Mouse (Mus musculus): Measurements from ENCODE around the gene Cebpe. TPM values are rescaled to one million over a fixed set of nuclear protein-coding genes. Genes with fewer than 3 reads are reported as not detected.

The Cebpe gene
- total RNA-seq, 2 experiments from 2014 or later: not detected

GRCm38 (mm10) chr14:54724049-54724448 lies 12.1 kb upstream of the Cebpe start:
- no peak for DNase-seq (ENCODE audit: low spot score in 2 of 2)

GRCm38 (mm10) chr14:54721711-54722110 lies 9.7 kb upstream of the Cebpe start:
- no peak for DNase-seq (ENCODE audit: low spot score in 2 of 2)

- no peak for DNase-seq (ENCODE audit: low spot score in 2 of 2)
Observed at GRCm38 (mm10) chr14:54720654-54721350, 8.8 kb upstream of the Cebpe start.

GRCm38 (mm10) chr14:54720041-54720440 lies 8.1 kb upstream of the Cebpe start:
- no peak for DNase-seq (ENCODE audit: low spot score in 2 of 2)

- no peak for DNase-seq (ENCODE audit: low spot score in 2 of 2)
Observed at GRCm38 (mm10) chr14:54715402-54715801, 3.4 kb upstream of the Cebpe start.

- DNase-seq (ENCODE audit: low spot score in 2 of 2): peak in 1 of 2 experiments; percentile 29
Observed at GRCm38 (mm10) chr14:54714617-54715081, 2.7 kb upstream of the Cebpe start.

GRCm38 (mm10) chr14:54714121-54714520 lies 2.1 kb upstream of the Cebpe start:
- DNase-seq (ENCODE audit: low spot score in 2 of 2): peak; percentile 80 to 84

- DNase-seq (ENCODE audit: low spot score in 2 of 2): no peak
Observed at GRCm38 (mm10) chr14:54712861-54713260, 887 bp upstream of the Cebpe start.

- no peak for DNase-seq (ENCODE audit: low spot score in 2 of 2)
Observed at GRCm38 (mm10) chr14:54709054-54709453, 2.9 kb downstream of the Cebpe start.

- no peak for DNase-seq (ENCODE audit: low spot score in 2 of 2)
Observed at GRCm38 (mm10) chr14:54706589-54707320, 5.2 kb downstream of the Cebpe start.

- DNase-seq (ENCODE audit: low spot score in 2 of 2): no peak
Observed at GRCm38 (mm10) chr14:54705844-54706243, 6.1 kb downstream of the Cebpe start.

GRCm38 (mm10) chr14:54703207-54703606 lies 8.8 kb downstream of the Cebpe start:
- no peak for DNase-seq (ENCODE audit: low spot score in 2 of 2)

- DNase-seq (ENCODE audit: low spot score in 2 of 2): peak; percentile 58 to 72
Observed at GRCm38 (mm10) chr14:54701298-54701697, 10.7 kb downstream of the Cebpe start.

GRCm38 (mm10) chr14:54699586-54699985 lies 12.4 kb downstream of the Cebpe start:
- no peak for DNase-seq (ENCODE audit: low spot score in 2 of 2)

- no peak for DNase-seq (ENCODE audit: low spot score in 2 of 2)
Observed at GRCm38 (mm10) chr14:54698733-54699132, 13.2 kb downstream of the Cebpe start, which contains the start of gene Gm29776. Gene Gm29776, minus strand, starts transcription at chr14:54698833.

GRCm38 (mm10) chr14:54696752-54697151 lies 15.2 kb downstream of the Cebpe start:
- no peak for DNase-seq (ENCODE audit: low spot score in 2 of 2)

GRCm38 (mm10) chr14:54695042-54695441 lies 16.9 kb downstream of the Cebpe start:
- no peak for DNase-seq (ENCODE audit: low spot score in 2 of 2)

GRCm38 (mm10) chr14:54687251-54687650 lies 24.7 kb downstream of the Cebpe start:
- no peak for DNase-seq (ENCODE audit: low spot score in 2 of 2)

- DNase-seq (ENCODE audit: low spot score in 2 of 2): peak; percentile 100
Observed at GRCm38 (mm10) chr14:54686522-54687143, 25.3 kb downstream of the Cebpe start, which contains the start of gene Acin1. Gene Acin1, minus strand, starts transcription at chr14:54686931.

- DNase-seq (ENCODE audit: low spot score in 2 of 2): peak in 1 of 2 experiments; percentile 84
Observed at GRCm38 (mm10) chr14:54686063-54686521, 25.9 kb downstream of the Cebpe start, which contains the start of gene 1700123O20Rik. Gene 1700123O20Rik, plus strand, starts transcription at chr14:54686216.

- no peak for DNase-seq (ENCODE audit: low spot score in 2 of 2)
Observed at GRCm38 (mm10) chr14:54685471-54685870, 26.5 kb downstream of the Cebpe start.

GRCm38 (mm10) chr14:54682396-54682795 lies 29.6 kb downstream of the Cebpe start:
- DNase-seq (ENCODE audit: low spot score in 2 of 2): no peak

Measured in layer of hippocampus, postnatal 14 days (tissue).